Mouse (Mus musculus): ENCODE results near the gene Nek1. TPM values are rescaled to one million over a fixed set of nuclear protein-coding genes. Genes with fewer than 3 reads are reported as not detected.

The Nek1 gene
- 11.8 TPM for polyA plus RNA-seq (2017; shearing (Covaris generic))

DNA sequence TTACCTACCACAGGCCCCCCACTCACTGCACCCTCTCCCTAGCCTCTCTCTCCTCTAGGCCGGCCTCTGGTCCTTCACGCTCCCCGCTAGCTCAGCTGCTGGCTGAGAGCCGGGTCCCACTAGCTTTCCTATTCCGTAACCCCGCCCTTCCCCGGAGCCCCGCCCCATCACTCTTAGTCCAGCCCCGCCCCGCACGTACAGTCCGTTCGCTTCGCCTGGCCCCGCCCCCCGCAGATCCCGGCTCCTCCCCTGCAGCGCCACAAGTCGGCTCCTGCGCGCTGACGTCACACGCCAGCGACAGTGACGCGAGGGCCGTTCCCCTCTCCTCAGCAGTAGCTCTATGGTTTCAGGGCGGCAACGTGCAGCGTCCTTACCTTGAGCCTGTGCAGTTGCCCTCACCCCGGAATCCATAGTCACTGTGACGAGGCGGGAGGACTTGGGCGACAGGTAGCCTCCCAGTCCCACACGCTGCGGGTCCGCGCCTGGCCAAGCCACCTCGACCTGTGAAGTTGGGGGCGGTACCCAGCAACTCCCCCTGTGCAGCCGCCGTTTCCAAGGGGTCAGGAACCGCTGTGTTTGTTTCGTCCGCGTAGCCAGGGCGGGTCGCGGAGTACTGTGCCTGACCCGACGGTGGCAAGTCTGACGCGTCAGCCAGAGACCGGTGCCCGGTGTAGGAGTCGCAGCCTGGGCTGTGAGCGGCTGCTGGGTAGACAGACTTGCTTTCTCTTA lies at the start of gene Nek1:
TSS of gene Nek1 (plus strand) at position 286 of the 729 bp plus-strand sequence.

DNA sequence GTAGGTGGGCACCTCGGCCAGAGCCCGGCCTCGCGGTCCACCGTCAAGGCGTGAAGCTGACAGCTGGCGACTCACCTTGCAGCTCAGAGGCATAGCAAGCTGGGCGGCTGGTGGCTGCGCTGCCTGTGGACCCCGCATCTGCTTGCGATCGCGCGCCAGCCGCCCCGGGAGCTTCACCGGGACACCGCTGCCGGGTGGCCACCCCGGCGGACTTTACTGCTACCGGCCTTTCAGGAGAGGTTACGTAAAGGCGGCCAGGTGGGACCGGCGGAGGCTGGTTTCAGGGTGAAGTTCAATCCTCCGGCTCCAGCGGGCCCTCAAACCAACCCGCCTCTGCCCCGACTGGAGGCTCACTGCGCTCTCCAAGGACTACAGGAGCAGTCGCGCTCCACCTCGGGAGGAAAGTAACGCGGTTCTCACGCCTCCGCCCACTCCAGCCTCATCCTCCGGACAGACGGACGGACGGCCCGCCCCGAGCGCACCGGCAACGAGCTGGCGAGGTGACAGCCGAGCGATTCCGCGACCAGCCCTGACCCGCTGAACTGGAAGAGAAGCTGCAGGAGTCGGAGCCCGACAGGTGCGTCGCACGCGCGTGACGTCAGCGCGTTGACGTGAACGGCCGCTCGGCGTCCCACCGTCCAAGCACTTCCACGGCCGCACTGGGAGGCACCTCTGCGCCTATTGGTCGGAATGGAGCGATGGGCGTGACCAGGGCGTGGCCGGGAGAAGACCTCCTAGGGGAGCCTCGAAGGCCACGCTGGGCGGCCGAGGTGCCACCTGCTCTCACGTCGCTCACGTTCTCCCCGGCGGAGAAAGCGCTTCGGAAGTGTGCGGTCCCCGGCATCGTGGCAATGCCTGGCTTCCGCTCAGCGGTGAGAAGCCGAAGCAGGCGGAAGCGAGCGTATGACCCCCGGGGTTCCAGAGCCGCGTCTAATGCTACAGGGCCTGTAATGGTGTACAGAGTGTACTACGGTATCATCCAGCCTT lies 10.0 kb upstream of the Nek1 start, which contains the start of gene Clcn3:
TSS of gene Clcn3 (minus strand) at position 600 of the 987 bp plus-strand sequence.

Other genes with a start within 250 kb of the Nek1 start
- 63.7 TPM for gene Hpf1, start 102.8 kb upstream of the Nek1 start, polyA plus RNA-seq (2017; shearing (Covaris generic))
- 34.2 TPM for gene Clcn3, start 9.9 kb upstream of the Nek1 start, polyA plus RNA-seq (2017; shearing (Covaris generic))
- 6.9 TPM for gene Sh3rf1, start 230.7 kb downstream of the Nek1 start, polyA plus RNA-seq (2017; shearing (Covaris generic))